Mouse (Mus musculus) kidney, embryonic 14.5 days (tissue): ENCODE measurements around the gene Ubqln2. TPM values are rescaled to one million over a fixed set of nuclear protein-coding genes. Genes with fewer than 3 reads are reported as not detected.

ENCODE experiments used
- ATAC-seq: fragments of 200-750 bp; cut with Nextera tagmentation; 2 replicates; pipeline ENCODE4 v1.8.0; 2017; ENCODE audit warnings: moderate number of reproducible peaks, mild to moderate bottlenecking, moderate TSS enrichment, moderate library complexity; ENCODE audit not compliant: low FRiP score, low TSS enrichment
- H3K27ac ChIP-seq: fragments of 300-500 bp; sonication (generic); 2 replicates; pipeline ENCODE4 v1.5.1; 2014; ENCODE audit warnings: low read depth, mild to moderate bottlenecking, low read length, moderate library complexity, mixed read lengths
- H3K27me3 ChIP-seq: fragments of 300-500 bp; sonication (generic); 2 replicates; pipeline ENCODE4 v1.6.1; 2014; ENCODE audit warnings: mild to moderate bottlenecking, low read length; ENCODE audit not compliant: control insufficient read depth, insufficient read depth
- H3K36me3 ChIP-seq: fragments of 300-500 bp; sonication (generic); 2 replicates; pipeline ENCODE4 v1.6.1; 2014; ENCODE audit warnings: low read length, mixed read lengths; ENCODE audit not compliant: control insufficient read depth, insufficient read depth
- H3K4me1 ChIP-seq: fragments of 300-500 bp; sonication (generic); 2 replicates; pipeline ENCODE4 v1.6.1; 2014; ENCODE audit warnings: low read length, mixed read lengths; ENCODE audit not compliant: control insufficient read depth, insufficient read depth
- H3K4me2 ChIP-seq: fragments of 300-500 bp; sonication (generic); replicated peaks from 2 replicates; pipeline ENCODE4 v1.6.1; 2014; ENCODE audit warnings: low read depth, mild to moderate bottlenecking, low read length
- H3K4me3 ChIP-seq: fragments of 300-500 bp; sonication (generic); 2 replicates; pipeline ENCODE4 v1.5.1; 2014; ENCODE audit warnings: mild to moderate bottlenecking, low read length
- H3K9ac ChIP-seq: fragments of 300-500 bp; sonication (generic); 2 replicates; pipeline ENCODE4 v1.6.1; 2014; ENCODE audit warnings: low read depth, mild to moderate bottlenecking, low read length, moderate library complexity
- H3K9me3 ChIP-seq: fragments of 300-500 bp; sonication (generic); 2 replicates; pipeline ENCODE4 v1.6.1; 2016; ENCODE audit warnings: low read length; ENCODE audit not compliant: control insufficient read depth
- WGBS: fragments of 180-500 bp; shearing (Covaris S2); extraction: QIAGEN DNeasy Blood & Tissue Kit; methylation state at CpG from one replicate; pipeline ENCODE4 v1.1.7; 2014; 5-methylcytosine and 5-hydroxymethylcytosine counted together
- polyA plus RNA-seq: library from polyadenylated mRNA; unstranded; fragments of >200 nt; fragmentation: Nextera tagmentation; extraction: Ambion mirVana; gene quantifications from 2 replicates; pipeline ENCODE4 v1.2.1, GENCODE M21; 2014

Gene Ubqln2
- polyA plus RNA-seq, 1 experiment from 2014 or later = 37.0 TPM

GRCm38 (mm10) chrX:153515491-153515890, 17.5 kb downstream of the Ubqln2 start:
- no peak overlapping the region for H3K27ac ChIP-seq
- no peaks in the 10 kb centered on the region for H3K9me3 ChIP-seq
- H3K4me2 ChIP-seq = no peak overlapping the region
- H3K27me3 ChIP-seq = no peaks in the 10 kb centered on the region
- H3K9ac ChIP-seq = no peak overlapping the region
- H3K36me3 ChIP-seq = no peaks in the 10 kb centered on the region
- H3K4me3 ChIP-seq = no peak overlapping the region
- WGBS = 88% methylated on average over 5 of the region's 5 CpGs
- no peaks in the 10 kb centered on the region for H3K4me1 ChIP-seq
- no peak for ATAC-seq

- H3K9me3 ChIP-seq = no peaks in the 10 kb centered on the region
- H3K4me3 ChIP-seq = no peak overlapping the region
- no peak overlapping the region for H3K9ac ChIP-seq
- no peaks in the 10 kb centered on the region for H3K36me3 ChIP-seq
- 17% methylated on average over 2 of the region's 2 CpGs for WGBS
- no peak overlapping the region for H3K27ac ChIP-seq
- H3K4me1 ChIP-seq = no peaks in the 10 kb centered on the region
- H3K27me3 ChIP-seq = no peaks in the 10 kb centered on the region
- no peak for ATAC-seq
- no peak overlapping the region for H3K4me2 ChIP-seq
Observed at GRCm38 (mm10) chrX:153528399-153528798, 30.4 kb downstream of the Ubqln2 start.

Other genes starting within 250 kb of the Ubqln2 start
- not detected in 2 replicates for gene Cypt3, start 60.4 kb downstream of the Ubqln2 start, polyA plus RNA-seq
- gene Kctd12b, start 198.2 kb downstream of the Ubqln2 start, polyA plus RNA-seq = 5.5 and 9.5 TPM in 2 replicates
- 110 and 116 TPM in 2 replicates for gene Nbdy, start 225.4 kb downstream of the Ubqln2 start, polyA plus RNA-seq